Mouse (Mus musculus) erythroblast, embryonic 14.5 days (primary cell): ENCODE results near the gene Gm7879. TPM values are rescaled to one million over a fixed set of nuclear protein-coding genes. Genes with fewer than 3 reads are reported as not detected.

Experiments
- H3K27me3 ChIP-seq: 2 replicates; pipeline ENCODE4 v1.6.1; 2012; ENCODE audit warnings: inconsistent platforms; ENCODE audit not compliant: control insufficient read depth
- H3K36me3 ChIP-seq: 2 replicates; pipeline ENCODE4 v1.6.1; 2012; ENCODE audit warnings: mild to moderate bottlenecking, inconsistent platforms; ENCODE audit not compliant: control insufficient read depth
- H3K4me1 ChIP-seq: 2 replicates; pipeline ENCODE4 v1.6.1; 2012; ENCODE audit warnings: inconsistent platforms; ENCODE audit not compliant: control insufficient read depth
- H3K4me3 ChIP-seq: replicated peaks from 2 replicates; pipeline ENCODE3; 2012; ENCODE audit warnings: moderate library complexity, mild to moderate bottlenecking, inconsistent platforms
- H3K9me3 ChIP-seq: 2 replicates; pipeline ENCODE4 v1.6.1; 2012; ENCODE audit warnings: low read length, inconsistent platforms, mixed read lengths; ENCODE audit not compliant: control insufficient read depth
- GATA1 ChIP-seq: IDR thresholded peaks from 2 replicates; pipeline ENCODE4 v1.6.1; 2012; ENCODE audit warnings: low read length, inconsistent platforms, mixed read lengths
- TAL1 ChIP-seq: IDR thresholded peaks from 3 replicates; pipeline ENCODE4 v1.6.1; 2012; ENCODE audit warnings: low read length, inconsistent platforms, mixed read lengths
- polyA plus RNA-seq: library from polyadenylated mRNA; stranded (reverse); fragments of >175 nt; gene quantifications from 2 replicates; pipeline ENCODE4 v1.2.3, GENCODE M21; 2012

Gm7879 gene
- polyA plus RNA-seq, 1 experiment, result 0.28 TPM

GRCm38 (mm10) chr5:43933269-43933668, 20.3 kb downstream of the Gm7879 start:
- no peak overlapping the region for H3K4me3 ChIP-seq
- no peaks in the 10 kb centered on the region for H3K36me3 ChIP-seq
- TF ChIP-seq TAL1 (no peak), GATA1 (no peak)

GRCm38 (mm10) chr5:43947330-43947977, 34.5 kb downstream of the Gm7879 start:
- TF ChIP-seq TAL1 (no peak), GATA1 (no peak)
- Histone ChIP-seq H3K36me3 (no peaks in the 10 kb centered on the region), H3K9me3 (no peaks in the 10 kb centered on the region), H3K27me3 (peaks cover 15% of the 10 kb centered on the region), H3K4me3 (no peak overlapping the region), H3K4me1 (peaks cover 11% of the 10 kb centered on the region)

More at GRCm38 (mm10) chr5:43933269-43933668, 20.3 kb downstream of the Gm7879 start:
- no peaks in the 10 kb centered on the region for H3K27me3 ChIP-seq
- H3K4me1 ChIP-seq, result no peaks in the 10 kb centered on the region
- H3K9me3 ChIP-seq, result no peaks in the 10 kb centered on the region

GRCm38 (mm10) chr5:43948111-43948743, 35.3 kb downstream of the Gm7879 start:
- Histone ChIP-seq H3K27me3 (peaks cover 15% of the 10 kb centered on the region), H3K4me1 (peaks cover 11% of the 10 kb centered on the region), H3K9me3 (no peaks in the 10 kb centered on the region), H3K36me3 (no peaks in the 10 kb centered on the region), H3K4me3 (peak overlapping the region; percentile 50)
- TF ChIP-seq GATA1 (no peak), TAL1 (no peak; the same call in 2 of the 3 replicates)

DNA sequence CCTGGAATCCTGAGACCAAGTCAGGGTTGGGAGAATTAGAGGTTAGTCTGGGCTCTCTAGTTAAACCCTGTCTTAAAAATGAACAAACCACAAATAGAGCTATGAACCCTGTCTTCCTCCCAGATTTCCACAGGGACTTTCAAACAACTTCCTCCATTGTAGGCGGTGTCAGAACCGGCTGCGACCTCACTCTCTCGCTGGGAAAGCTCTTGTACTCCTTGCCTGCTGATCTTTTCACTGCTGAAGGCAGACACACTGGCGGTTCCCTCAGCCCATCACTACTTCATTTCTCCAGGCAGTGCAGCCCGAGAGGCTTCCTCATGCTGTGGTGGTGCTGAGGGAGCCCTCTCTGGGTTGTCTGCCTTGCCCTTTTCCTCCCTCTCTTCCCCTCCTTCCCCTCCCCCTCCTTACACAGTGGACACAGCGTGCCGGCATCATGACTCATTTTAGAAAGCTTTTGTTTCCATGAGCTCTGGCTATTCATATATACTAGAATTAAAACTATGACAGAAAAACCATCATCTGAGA, 35.9 kb downstream of the Gm7879 start:
- Histone ChIP-seq H3K9me3 (no peaks in the 10 kb centered on the region), H3K4me1 (peaks cover 11% of the 10 kb centered on the region), H3K27me3 (peaks cover 15% of the 10 kb centered on the region), H3K36me3 (no peaks in the 10 kb centered on the region), H3K4me3 (no peak overlapping the region)
- no peak for TF ChIP-seq GATA1
- TF ChIP-seq TAL1, result no peak

- Histone ChIP-seq H3K4me1 (peaks cover 5% of the 10 kb centered on the region), H3K9me3 (no peaks in the 10 kb centered on the region), H3K36me3 (no peaks in the 10 kb centered on the region), H3K4me3 (no peak overlapping the region), H3K27me3 (peaks cover 7% of the 10 kb centered on the region)
- TF ChIP-seq TAL1 (no peak), GATA1 (no peak)
These were observed 40.3 kb downstream of the Gm7879 start for GRCm38 (mm10) chr5:43953241-43953640.

- no peaks in the 10 kb centered on the region for H3K27me3 ChIP-seq
- no peak overlapping the region for H3K4me3 ChIP-seq
- H3K36me3 ChIP-seq, result no peaks in the 10 kb centered on the region
- no peaks in the 10 kb centered on the region for H3K4me1 ChIP-seq
- TF ChIP-seq GATA1 (no peak), TAL1 (no peak)
- no peaks in the 10 kb centered on the region for H3K9me3 ChIP-seq
These were observed 47.0 kb downstream of the Gm7879 start for GRCm38 (mm10) chr5:43959884-43960440.

GRCm38 (mm10) chr5:43961056-43961455, 48.1 kb downstream of the Gm7879 start:
- Histone ChIP-seq H3K36me3 (no peaks in the 10 kb centered on the region), H3K27me3 (no peaks in the 10 kb centered on the region), H3K4me3 (no peak overlapping the region), H3K9me3 (no peaks in the 10 kb centered on the region), H3K4me1 (no peaks in the 10 kb centered on the region)
- TF ChIP-seq TAL1 (no peak), GATA1 (no peak)

Other genes starting within 250 kb of the Gm7879 start
- gene Bst1, start 94.3 kb upstream of the Gm7879 start, polyA plus RNA-seq, result not detected in 2 replicates
- 0.15 and 0.27 TPM in 2 replicates for gene Fbxl5, start 91.5 kb upstream of the Gm7879 start, polyA plus RNA-seq
- 0.01 TPM in 1 of 2 replicates, not detected in the other for gene Cd38, start 44.6 kb upstream of the Gm7879 start, polyA plus RNA-seq
- gene Fgfbp1, start 68.6 kb downstream of the Gm7879 start, polyA plus RNA-seq, result not detected in 2 replicates
- not detected in 2 replicates for gene Prom1, start 188.9 kb downstream of the Gm7879 start, polyA plus RNA-seq